Mouse (Mus musculus) liver, embryonic 16.5 days (tissue): ENCODE measurements at regions not wholly inside any gene's neighbourhood (a gene's known extent, or its start where the extent isn't known, plus 50 kb on each side); places are given as distances from the start of the nearest gene placed in this dataset.
A peak's percentile ranks its signal among the peaks of the same experiment; 100 is the strongest.

Experiments
- ATAC-seq: fragments of 200-750 bp; cut with Nextera tagmentation; 2 replicates; pipeline ENCODE4 v1.8.0; 2017; ENCODE audit warnings: low read depth, mild to moderate bottlenecking, moderate number of reproducible peaks, moderate library complexity
- H3K27ac ChIP-seq: fragments of 300-500 bp; sonication (generic); 2 replicates; pipeline ENCODE4 v1.5.1; 2014; ENCODE audit warnings: mild to moderate bottlenecking, low read length
- H3K27me3 ChIP-seq: fragments of 300-500 bp; sonication (generic); 2 replicates; pipeline ENCODE4 v1.6.1; 2014; ENCODE audit warnings: low read depth, low read length, mixed read lengths; ENCODE audit not compliant: control insufficient read depth, insufficient read depth
- H3K36me3 ChIP-seq: fragments of 300-500 bp; sonication (generic); 2 replicates; pipeline ENCODE4 v1.6.1; 2014; ENCODE audit warnings: mild to moderate bottlenecking; ENCODE audit not compliant: control insufficient read depth, insufficient read depth
- H3K4me1 ChIP-seq: fragments of 300-500 bp; sonication (generic); 2 replicates; pipeline ENCODE4 v1.6.1; 2014; ENCODE audit warnings: low read depth, low read length, mixed read lengths; ENCODE audit not compliant: control insufficient read depth
- H3K4me2 ChIP-seq: fragments of 300-500 bp; sonication (generic); 2 replicates; pipeline ENCODE4 v1.6.1; 2014; ENCODE audit warnings: low read depth, low read length, mixed read lengths
- H3K4me3 ChIP-seq: fragments of 300-500 bp; sonication (generic); 2 replicates; pipeline ENCODE4 v1.5.1; 2014; ENCODE audit warnings: low read depth, mild to moderate bottlenecking, low read length
- H3K9ac ChIP-seq: fragments of 300-500 bp; sonication (generic); 2 replicates; pipeline ENCODE4 v1.6.1; 2014; ENCODE audit warnings: low read depth, low read length
- H3K9me3 ChIP-seq: fragments of 300-500 bp; sonication (generic); replicated peaks from 2 replicates; pipeline ENCODE4 v1.6.1; 2016; ENCODE audit warnings: low read length; ENCODE audit not compliant: control insufficient read depth
- WGBS: fragments of 180-500 bp; shearing (Covaris S2); extraction: QIAGEN DNeasy Blood & Tissue Kit; methylation state at CpG from one replicate; pipeline ENCODE4 v1.1.7; 2014; ENCODE audit not compliant: insufficient replicate concordance; 5-methylcytosine and 5-hydroxymethylcytosine counted together

GRCm38 (mm10) chr12:12570563-12571251, 308.8 kb downstream of the Fam49a start:
- WGBS: 47% methylated on average over 7 of the region's 7 CpGs
- peak overlapping the region; percentile 19; the same call in 1 of the 2 replicates for H3K4me2 ChIP-seq
- ATAC-seq: peak; percentile 97
- no peaks in the 10 kb centered on the region for H3K27me3 ChIP-seq
- H3K4me1 ChIP-seq: peaks cover 17% of the 10 kb centered on the region
- H3K4me3 ChIP-seq: no peak overlapping the region
- H3K9me3 ChIP-seq: no peaks in the 10 kb centered on the region
- H3K36me3 ChIP-seq: no peaks in the 10 kb centered on the region
- H3K27ac ChIP-seq: peak overlapping the region; percentile 66
- H3K9ac ChIP-seq: 0 out of 2 replicates have a peak overlapping the region, but pooled peaks have one; percentile 6

GRCm38 (mm10) chr12:12567734-12568104, 305.8 kb downstream of the Fam49a start:
- Histone ChIP-seq H3K27me3 (no peaks in the 10 kb centered on the region), H3K4me3 (no peak overlapping the region), H3K9me3 (no peaks in the 10 kb centered on the region), H3K27ac (no peak overlapping the region), H3K4me1 (peaks cover 17% of the 10 kb centered on the region), H3K4me2 (no peak overlapping the region), H3K9ac (no peak overlapping the region), H3K36me3 (no peaks in the 10 kb centered on the region)
- WGBS: 80% methylated on average over 3 of the region's 3 CpGs
- ATAC-seq: no peak

GRCm38 (mm10) chr12:12567058-12567733, 305.3 kb downstream of the Fam49a start:
- no peak for ATAC-seq
- no peak overlapping the region for H3K27ac ChIP-seq
- no peaks in the 10 kb centered on the region for H3K27me3 ChIP-seq
- no peak overlapping the region for H3K4me3 ChIP-seq
- H3K4me2 ChIP-seq: no peak overlapping the region
- no peaks in the 10 kb centered on the region for H3K36me3 ChIP-seq
- H3K4me1 ChIP-seq: peaks cover 17% of the 10 kb centered on the region
- 75% methylated on average over 7 of the region's 7 CpGs for WGBS
- H3K9me3 ChIP-seq: no peaks in the 10 kb centered on the region
- no peak overlapping the region for H3K9ac ChIP-seq

- no peak overlapping the region for H3K4me3 ChIP-seq
- WGBS: 63% methylated on average over 1 of the region's 1 CpGs
- no peaks in the 10 kb centered on the region for H3K9me3 ChIP-seq
- H3K27ac ChIP-seq: no peak overlapping the region
- H3K27me3 ChIP-seq: no peaks in the 10 kb centered on the region
- H3K9ac ChIP-seq: no peak overlapping the region
- no peaks in the 10 kb centered on the region for H3K36me3 ChIP-seq
- ATAC-seq: no peak
- H3K4me1 ChIP-seq: no peaks in the 10 kb centered on the region
- no peak overlapping the region for H3K4me2 ChIP-seq
These were observed 300.3 kb downstream of the Fam49a start for GRCm38 (mm10) chr12:12562267-12562666.

- no peak for ATAC-seq
- no peaks in the 10 kb centered on the region for H3K4me1 ChIP-seq
- H3K4me2 ChIP-seq: no peak overlapping the region
- 50% methylated on average over 5 of the region's 5 CpGs for WGBS
- H3K9me3 ChIP-seq: no peaks in the 10 kb centered on the region
- no peak overlapping the region for H3K4me3 ChIP-seq
- H3K9ac ChIP-seq: no peak overlapping the region
- no peaks in the 10 kb centered on the region for H3K27me3 ChIP-seq
- H3K27ac ChIP-seq: no peak overlapping the region
- no peaks in the 10 kb centered on the region for H3K36me3 ChIP-seq
These were observed 289.9 kb downstream of the Fam49a start for GRCm38 (mm10) chr12:12551818-12552217.

- Histone ChIP-seq H3K9me3 (no peaks in the 10 kb centered on the region), H3K27ac (no peak overlapping the region), H3K4me3 (no peak overlapping the region), H3K4me1 (no peaks in the 10 kb centered on the region), H3K27me3 (no peaks in the 10 kb centered on the region), H3K9ac (no peak overlapping the region), H3K36me3 (no peaks in the 10 kb centered on the region), H3K4me2 (no peak overlapping the region)
- ATAC-seq: no peak
- WGBS: 72% methylated on average over 3 of the region's 3 CpGs
These were observed 287.7 kb downstream of the Fam49a start for GRCm38 (mm10) chr12:12549649-12550048.

GRCm38 (mm10) chr12:12548688-12549087, 286.7 kb downstream of the Fam49a start:
- Histone ChIP-seq H3K36me3 (no peaks in the 10 kb centered on the region), H3K4me1 (no peaks in the 10 kb centered on the region), H3K4me2 (no peak overlapping the region), H3K27ac (no peak overlapping the region), H3K9me3 (no peaks in the 10 kb centered on the region), H3K4me3 (no peak overlapping the region), H3K9ac (no peak overlapping the region), H3K27me3 (no peaks in the 10 kb centered on the region)
- no peak for ATAC-seq
- WGBS: 42% methylated on average over 2 of the region's 2 CpGs

- no peak overlapping the region for H3K27ac ChIP-seq
- 32% methylated on average over 1 of the region's 1 CpGs for whole genome bisulfite sequencing
These were observed 285.5 kb downstream of the Fam49a start for GRCm38 (mm10) chr12:12547477-12547876.

GRCm38 (mm10) chr12:12546372-12547031, 284.6 kb downstream of the Fam49a start:
- Histone ChIP-seq H3K9ac (no peak overlapping the region), H3K9me3 (no peaks in the 10 kb centered on the region), H3K4me3 (no peak overlapping the region), H3K36me3 (no peaks in the 10 kb centered on the region), H3K27ac (no peak overlapping the region), H3K4me1 (no peaks in the 10 kb centered on the region), H3K4me2 (no peak overlapping the region), H3K27me3 (no peaks in the 10 kb centered on the region)
- WGBS: 47% methylated on average over 5 of the region's 5 CpGs
- ATAC-seq: no peak

More at GRCm38 (mm10) chr12:12547477-12547876, 285.5 kb downstream of the Fam49a start:
- no peak overlapping the region for H3K9ac ChIP-seq
- H3K36me3 ChIP-seq: no peaks in the 10 kb centered on the region
- no peaks in the 10 kb centered on the region for H3K4me1 ChIP-seq
- no peak for ATAC-seq
- H3K4me2 ChIP-seq: no peak overlapping the region
- no peaks in the 10 kb centered on the region for H3K9me3 ChIP-seq
- no peak overlapping the region for H3K4me3 ChIP-seq
- no peaks in the 10 kb centered on the region for H3K27me3 ChIP-seq
